27 mouse cellular contexts compared by ENCODE assay signal in the genomic region with DNA sequence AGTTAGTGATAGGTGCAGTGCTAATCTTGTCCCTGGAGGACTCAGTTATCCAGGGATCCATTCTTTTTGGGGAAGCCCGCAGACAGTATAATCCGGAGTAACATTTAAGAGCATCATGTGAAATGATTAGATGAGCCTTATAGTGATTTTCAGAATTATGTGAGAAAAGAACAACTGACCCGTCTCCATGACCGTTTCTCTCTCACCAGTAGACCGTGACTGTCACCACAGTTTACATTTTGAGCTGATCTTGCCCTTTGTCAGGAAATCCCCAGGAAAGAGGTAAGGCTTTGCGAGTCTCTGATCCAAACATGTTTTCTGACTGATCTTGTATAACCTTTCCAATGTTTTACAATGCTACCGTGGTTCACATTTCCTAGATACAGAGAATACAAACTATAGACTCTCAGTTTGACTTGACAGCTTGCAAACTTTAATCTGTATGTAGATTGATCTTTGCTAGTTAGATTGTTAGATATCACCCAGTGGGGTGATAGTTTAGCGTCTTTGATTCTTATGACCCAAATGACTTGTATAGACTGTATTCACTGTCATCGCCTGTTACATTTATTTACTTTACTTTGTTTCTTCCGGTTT.
"Had no signal": no experiment of that assay in that cellular context is flagged by ENCODE, and none has a peak within 500 bp of the region (broad histone marks: within the 10 kb centered on the region; RNA-seq: fewer than 3 reads in every experiment).

No protein-coding gene starts in this region.

- H3K36me3 ChIP-seq: heart, embryonic 15.5 days; hindbrain, embryonic 13.5 days; hindbrain, embryonic 15.5 days; limb, embryonic 15.5 days; liver, embryonic 13.5 days; liver, embryonic 15.5 days had no signal

- H3K4me3 ChIP-seq: heart, embryonic 13.5 days; heart, embryonic 15.5 days; hindbrain, embryonic 13.5 days; hindbrain, embryonic 15.5 days; kidney, embryonic 15.5 days; limb, embryonic 13.5 days; limb, embryonic 15.5 days; liver, embryonic 13.5 days; liver, embryonic 15.5 days had no signal

- H3K27ac ChIP-seq: heart, embryonic 13.5 days; heart, embryonic 15.5 days; hindbrain, embryonic 13.5 days; hindbrain, embryonic 15.5 days; hindbrain, postnatal 0 days; kidney, embryonic 15.5 days; kidney, postnatal 0 days; limb, embryonic 13.5 days; limb, embryonic 15.5 days; liver, embryonic 13.5 days; liver, embryonic 15.5 days had no signal

- H3K4me2 ChIP-seq: heart, embryonic 11.5 days; heart, embryonic 13.5 days; heart, embryonic 15.5 days; hindbrain, embryonic 13.5 days; hindbrain, embryonic 15.5 days; kidney, embryonic 15.5 days; limb, embryonic 13.5 days; limb, embryonic 15.5 days; liver, embryonic 11.5 days; liver, embryonic 13.5 days; liver, embryonic 15.5 days had no signal

- DNase-seq: gastrocnemius, postnatal 14 days; gastrocnemius, postnatal 36 days; heart, adult 18-20 months; heart, postnatal 14 days; heart, postnatal 36 days; kidney, adult 11 months; kidney, adult 2 months; kidney, adult 9 months; kidney, postnatal 14 days; kidney, postnatal 36 days; layer of hippocampus, adult 9-11 months; layer of hippocampus, postnatal 36 days; left cerebral cortex, postnatal 4 days; liver, embryonic 13.5 days had no signal

- H3K27me3 ChIP-seq: heart, embryonic 13.5 days; heart, embryonic 15.5 days; hindbrain, embryonic 13.5 days; hindbrain, embryonic 15.5 days; kidney, embryonic 15.5 days; limb, embryonic 13.5 days; limb, embryonic 15.5 days; liver, embryonic 13.5 days; liver, embryonic 15.5 days had no signal

- H3K9me3 ChIP-seq: heart, embryonic 13.5 days; heart, embryonic 15.5 days; hindbrain, embryonic 13.5 days; hindbrain, embryonic 15.5 days; kidney, embryonic 15.5 days; limb, embryonic 13.5 days; limb, embryonic 15.5 days; liver, embryonic 13.5 days; liver, embryonic 15.5 days had no signal

- ATAC-seq: hindbrain, postnatal 0 days; intestine, embryonic 16.5 days had no signal

- H3K9ac ChIP-seq: heart, embryonic 13.5 days; heart, embryonic 15.5 days; hindbrain, embryonic 13.5 days; hindbrain, embryonic 15.5 days; kidney, embryonic 15.5 days; limb, embryonic 13.5 days; limb, embryonic 15.5 days; liver, embryonic 13.5 days; liver, embryonic 15.5 days had no signal
